Mouse (Mus musculus) embryonic facial prominence, embryonic 10.5 days (tissue): Measurements from ENCODE around the gene Gm20662. TPM values are rescaled to one million over a fixed set of nuclear protein-coding genes. Genes with fewer than 3 reads are reported as not detected.

ENCODE experiments used
- DNase-seq: peaks from one replicate; pipeline ENCODE4 v3.0.0-alpha.2; 2017; ENCODE audit warnings: low spot score
- H3K27ac ChIP-seq: fragments of 300-500 bp; sonication (generic); replicated peaks from 2 replicates; pipeline ENCODE4 v1.5.1; 2016; ENCODE audit warnings: mild to moderate bottlenecking
- H3K27me3 ChIP-seq: fragments of 300-500 bp; sonication (generic); replicated peaks from 2 replicates; pipeline ENCODE4 v1.6.1; 2016; ENCODE audit warnings: low read depth, mild to moderate bottlenecking; ENCODE audit not compliant: poor library complexity, severe bottlenecking
- H3K36me3 ChIP-seq: fragments of 300-500 bp; sonication (generic); replicated peaks from 2 replicates; pipeline ENCODE4 v1.6.1; 2016; ENCODE audit warnings: mild to moderate bottlenecking, moderate library complexity
- H3K4me1 ChIP-seq: fragments of 300-500 bp; sonication (generic); 2 replicates; pipeline ENCODE4 v1.6.1; 2016
- H3K4me3 ChIP-seq: fragments of 300-500 bp; sonication (generic); 2 replicates; pipeline ENCODE4 v1.5.1; 2016; ENCODE audit warnings: mild to moderate bottlenecking, moderate library complexity
- H3K9me3 ChIP-seq: fragments of 300-500 bp; sonication (generic); 2 replicates; pipeline ENCODE4 v1.6.1; 2016; ENCODE audit warnings: mild to moderate bottlenecking
- WGBS: fragments of 180-500 bp; shearing (Covaris S2); methylation state at CpG from one replicate; pipeline ENCODE4 v1.1.7; 2016; 5-methylcytosine and 5-hydroxymethylcytosine counted together
- polyA plus RNA-seq: library from polyadenylated mRNA; unstranded; fragments of >200 nt; fragmentation: Nextera tagmentation; extraction: Ambion mirVana; gene quantifications from 2 replicates; pipeline ENCODE4 v1.2.1, GENCODE M21; 2016

The Gm20662 gene
- polyA plus RNA-seq, 1 experiment from 2014 or later = 0.41 TPM

DNA sequence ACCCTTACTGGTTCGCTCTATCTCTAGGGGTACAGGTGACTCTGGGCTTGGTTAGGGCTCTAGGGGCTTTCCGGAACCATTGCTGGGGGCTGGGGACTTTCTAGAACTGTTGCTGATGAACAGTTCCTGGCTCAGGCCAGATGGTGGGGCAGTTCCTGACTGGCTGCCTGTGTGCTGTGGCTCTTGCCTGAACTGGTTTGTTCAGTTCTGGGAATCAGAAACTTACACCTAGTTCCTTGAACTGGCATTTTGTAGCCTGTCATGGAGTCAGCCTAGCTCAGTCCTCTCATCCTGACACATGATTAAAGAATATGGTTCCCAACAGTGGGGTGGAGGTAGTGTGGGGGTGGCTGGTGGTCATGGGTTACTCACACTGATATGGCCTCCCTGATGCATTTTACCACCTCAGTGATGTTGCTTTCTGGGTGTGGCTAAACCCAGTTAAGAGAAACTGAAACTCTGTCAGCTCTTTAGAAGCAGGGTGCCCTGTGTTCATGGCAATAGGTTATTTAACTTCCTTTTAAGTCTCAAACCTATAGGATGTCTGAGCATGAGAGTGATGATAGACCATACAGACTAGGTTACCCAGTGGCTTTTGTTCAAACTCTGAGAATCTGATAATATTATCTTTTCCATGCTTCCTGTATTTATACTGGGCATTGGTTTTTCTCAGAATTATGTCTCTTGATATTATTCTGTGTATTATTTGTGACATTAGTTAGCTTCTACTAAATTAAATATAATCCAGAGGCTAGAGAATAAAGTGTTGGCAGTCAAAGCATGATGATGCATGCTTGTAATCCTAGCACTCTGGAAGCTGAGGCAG is 39.4 kb downstream of the Gm20662 start:
- 96% methylated on average over 2 of the region's 2 CpGs for WGBS
- DNase-seq = no peak
- Histone ChIP-seq H3K27ac (no peak overlapping the region), H3K9me3 (no peaks in the 10 kb centered on the region), H3K27me3 (no peaks in the 10 kb centered on the region), H3K4me1 (no peaks in the 10 kb centered on the region), H3K4me3 (no peak overlapping the region), H3K36me3 (peaks cover 86% of the 10 kb centered on the region)

DNA sequence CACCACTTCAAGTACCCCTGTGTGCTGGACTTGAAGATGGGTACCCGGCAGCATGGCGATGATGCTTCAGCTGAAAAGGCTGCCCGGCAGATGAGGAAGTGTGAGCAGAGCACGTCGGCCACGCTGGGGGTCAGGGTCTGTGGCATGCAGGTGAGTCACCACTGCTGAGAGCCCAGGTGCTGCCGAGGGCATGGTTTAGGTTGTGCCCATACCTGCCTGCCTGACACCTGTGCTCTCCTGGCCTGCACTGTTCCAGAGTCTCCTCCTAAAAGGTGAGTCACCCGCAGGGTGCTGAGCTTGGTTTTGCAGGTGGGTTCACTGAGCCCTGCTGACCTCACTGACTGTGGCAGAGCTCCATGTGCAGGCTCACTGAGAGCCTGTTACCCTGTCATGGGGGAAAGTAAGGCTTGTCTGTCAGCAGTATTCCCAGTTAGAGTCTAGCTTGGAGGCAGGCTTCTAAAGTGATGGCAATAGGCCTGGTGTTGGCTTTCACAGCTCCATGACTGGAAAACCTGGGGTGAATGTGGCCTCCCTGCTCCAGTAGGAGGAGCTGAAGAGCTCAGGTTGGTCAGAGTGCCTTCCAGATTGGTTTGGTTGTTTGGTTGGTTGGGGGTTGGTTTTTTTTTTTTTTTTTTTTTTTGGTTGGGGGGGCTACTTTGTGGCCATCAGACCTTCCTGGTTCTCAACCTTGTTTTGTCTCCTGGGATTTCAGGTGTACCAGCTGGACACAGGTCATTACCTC is 48.8 kb downstream of the Gm20662 start:
- Histone ChIP-seq H3K4me3 (no peak overlapping the region), H3K9me3 (no peaks in the 10 kb centered on the region), H3K4me1 (peaks cover 21% of the 10 kb centered on the region), H3K27ac (no peak overlapping the region), H3K36me3 (peaks cover 69% of the 10 kb centered on the region), H3K27me3 (no peaks in the 10 kb centered on the region)
- 94% methylated on average over 8 of the region's 8 CpGs for WGBS
- no peak for DNase-seq

- Histone ChIP-seq H3K27me3 (no peaks in the 10 kb centered on the region), H3K27ac (no peak overlapping the region), H3K4me3 (0 out of 2 replicates have a peak overlapping the region, but pooled peaks have one; percentile 16), H3K9me3 (no peaks in the 10 kb centered on the region), H3K4me1 (peaks cover 23% of the 10 kb centered on the region), H3K36me3 (peaks cover 68% of the 10 kb centered on the region)
- DNase-seq = no peak
- 90% methylated on average over 4 of the region's 4 CpGs for WGBS
Measured at GRCm38 (mm10) chr9:108046582-108046981, 50.4 kb downstream of the Gm20662 start.

GRCm38 (mm10) chr9:108047601-108048565 is 51.7 kb downstream of the Gm20662 start:
- peaks cover 64% of the 10 kb centered on the region for H3K36me3 ChIP-seq
- no peak for DNase-seq
- peaks cover 33% of the 10 kb centered on the region for H3K4me1 ChIP-seq
- H3K27ac ChIP-seq = no peak overlapping the region; the same call in 1 of the 2 replicates
- 49% methylated on average over 17 of the region's 17 CpGs for WGBS
- H3K27me3 ChIP-seq = no peaks in the 10 kb centered on the region
- peak overlapping the region; percentile 87 for H3K4me3 ChIP-seq
- H3K9me3 ChIP-seq = no peaks in the 10 kb centered on the region

GRCm38 (mm10) chr9:108048566-108048955 is 52.4 kb downstream of the Gm20662 start:
- H3K9me3 ChIP-seq = no peaks in the 10 kb centered on the region
- peaks cover 62% of the 10 kb centered on the region for H3K36me3 ChIP-seq
- H3K27ac ChIP-seq = peak overlapping the region; percentile 82
- peak overlapping the region; percentile 87 for H3K4me3 ChIP-seq
- no peaks in the 10 kb centered on the region for H3K27me3 ChIP-seq
- WGBS = 2% methylated on average over 19 of the region's 19 CpGs
- H3K4me1 ChIP-seq = peaks cover 39% of the 10 kb centered on the region
- no peak for DNase-seq

DNA sequence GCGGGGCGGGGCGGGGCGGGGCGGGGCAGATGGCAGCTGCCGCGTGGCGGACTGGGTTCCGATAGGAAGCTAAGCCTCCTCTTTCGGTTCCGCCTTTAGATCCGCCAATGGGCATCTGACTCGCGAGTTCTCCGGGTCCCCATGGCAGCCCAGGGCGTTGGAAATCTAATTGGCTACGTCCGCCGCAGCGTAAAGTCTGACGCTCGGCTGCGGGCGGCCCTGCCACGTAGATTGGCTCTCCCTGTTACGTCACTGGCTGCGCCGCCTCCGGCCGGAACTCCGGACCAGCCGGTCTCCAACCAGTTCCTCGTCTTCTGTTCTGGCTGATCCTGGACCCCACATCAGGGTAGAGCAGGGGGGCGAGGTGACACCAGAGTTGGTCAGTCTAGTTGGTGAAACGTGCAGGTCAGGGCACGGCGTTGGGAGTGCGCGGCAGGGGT is 52.9 kb downstream of the Gm20662 start, which contains the start of gene Gmppb:
Gene Gmppb (plus strand): TSS at position 227 of the 440 bp plus-strand sequence.
- Histone ChIP-seq H3K36me3 (peaks cover 65% of the 10 kb centered on the region), H3K4me3 (peak within 1 kb of the TSS; percentile 87), H3K27ac (peak within 1 kb of the TSS; percentile 82), H3K27me3 (no peaks in the 10 kb centered on the region), H3K4me1 (peaks cover 42% of the 10 kb centered on the region), H3K9me3 (no peaks in the 10 kb centered on the region)
- DNase-seq = peak; percentile 97
- under 1% methylated on average over 39 of the region's 39 CpGs for WGBS

GRCm38 (mm10) chr9:108049561-108050251 is 53.6 kb downstream of the Gm20662 start:
- Histone ChIP-seq H3K4me1 (peaks cover 44% of the 10 kb centered on the region), H3K4me3 (peak overlapping the region; percentile 87), H3K27ac (peak overlapping the region; percentile 82), H3K36me3 (peaks cover 68% of the 10 kb centered on the region), H3K27me3 (no peaks in the 10 kb centered on the region), H3K9me3 (no peaks in the 10 kb centered on the region)
- no peak for DNase-seq
- WGBS = 44% methylated on average over 15 of the region's 15 CpGs

- Histone ChIP-seq H3K27me3 (no peaks in the 10 kb centered on the region), H3K4me3 (no peak overlapping the region), H3K9me3 (no peaks in the 10 kb centered on the region), H3K27ac (no peak overlapping the region), H3K36me3 (peaks cover 68% of the 10 kb centered on the region), H3K4me1 (peaks cover 44% of the 10 kb centered on the region)
- 92% methylated on average over 15 of the region's 15 CpGs for WGBS
- no peak for DNase-seq
Measured at GRCm38 (mm10) chr9:108051184-108051930, 55.2 kb downstream of the Gm20662 start.

GRCm38 (mm10) chr9:108051931-108052220 is 55.7 kb downstream of the Gm20662 start:
- peaks cover 47% of the 10 kb centered on the region for H3K4me1 ChIP-seq
- 84% methylated on average over 4 of the region's 4 CpGs for WGBS
- no peak for DNase-seq
- H3K27me3 ChIP-seq = no peaks in the 10 kb centered on the region
- no peak overlapping the region for H3K4me3 ChIP-seq
- H3K9me3 ChIP-seq = no peaks in the 10 kb centered on the region
- peaks cover 68% of the 10 kb centered on the region for H3K36me3 ChIP-seq
- no peak overlapping the region for H3K27ac ChIP-seq

- 75% methylated on average over 7 of the region's 7 CpGs for WGBS
- Histone ChIP-seq H3K9me3 (no peaks in the 10 kb centered on the region), H3K4me1 (peaks cover 48% of the 10 kb centered on the region), H3K27ac (no peak overlapping the region), H3K27me3 (no peaks in the 10 kb centered on the region), H3K36me3 (peaks cover 68% of the 10 kb centered on the region), H3K4me3 (peak overlapping the region; percentile 32; the same call in 1 of the 2 replicates)
- DNase-seq = no peak
Measured at GRCm38 (mm10) chr9:108052411-108052810, 56.3 kb downstream of the Gm20662 start.
